Mouse (Mus musculus) left cerebral cortex, postnatal 10 days (tissue): ENCODE measurements around the gene Dpp6. TPM values are rescaled to one million over a fixed set of nuclear protein-coding genes. Genes with fewer than 3 reads are reported as not detected.
A peak's percentile ranks its signal among the peaks of the same experiment; 100 is the strongest.

Source experiments
- DNase-seq, 2 experiments: peaks; one replicate each; pipeline ENCODE4 v3.0.0; 2021 to 2022; ENCODE audit warnings: low spot score in 2 of 2, mixed read lengths in 1 of 2; ENCODE audit errors: extremely low spot score in 1 of 2
- intact Hi-C: fragments of 180-260 bp; cut with DNase I; formaldehyde crosslinking; loops from one replicate; pipeline ENCODE4 v1.15.1; 2025
- total RNA-seq, 2 experiments: library from RNA; stranded (reverse); gene quantifications; 2 replicates each; pipeline ENCODE4 v1.2.3; 2021

Gene Dpp6
- total RNA-seq, 2 experiments from 2014 or later: 180 to 184 TPM

DNA sequence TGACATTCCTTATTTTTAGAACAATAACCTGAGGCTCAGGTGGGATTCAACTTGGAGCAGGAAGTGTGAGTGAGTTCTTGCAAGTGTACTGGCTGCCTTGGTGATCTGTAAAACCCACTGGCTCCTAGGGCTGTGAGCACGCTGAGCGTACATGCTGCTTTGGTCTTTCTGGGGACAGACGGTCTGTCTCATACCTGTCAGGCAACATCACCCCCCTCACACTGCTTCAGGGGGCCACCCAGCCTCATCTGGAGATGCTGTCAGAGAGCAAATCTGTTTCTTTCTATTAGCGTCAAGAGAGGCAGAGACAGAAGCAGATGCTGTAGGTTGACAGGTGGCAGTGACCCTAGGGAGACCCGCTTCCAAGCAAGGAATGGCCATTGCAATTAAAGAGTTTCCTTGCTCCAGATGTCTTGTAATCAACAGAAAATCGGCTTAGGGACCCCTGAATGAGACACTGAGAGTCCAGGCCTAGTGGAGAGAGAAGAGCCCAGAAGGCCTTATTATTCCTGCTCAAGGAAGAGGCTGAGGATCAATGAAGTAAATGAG, 330.5 kb downstream of the Dpp6 start:
- intact Hi-C loops: no loop called here
- no peak for DNase-seq

DNA sequence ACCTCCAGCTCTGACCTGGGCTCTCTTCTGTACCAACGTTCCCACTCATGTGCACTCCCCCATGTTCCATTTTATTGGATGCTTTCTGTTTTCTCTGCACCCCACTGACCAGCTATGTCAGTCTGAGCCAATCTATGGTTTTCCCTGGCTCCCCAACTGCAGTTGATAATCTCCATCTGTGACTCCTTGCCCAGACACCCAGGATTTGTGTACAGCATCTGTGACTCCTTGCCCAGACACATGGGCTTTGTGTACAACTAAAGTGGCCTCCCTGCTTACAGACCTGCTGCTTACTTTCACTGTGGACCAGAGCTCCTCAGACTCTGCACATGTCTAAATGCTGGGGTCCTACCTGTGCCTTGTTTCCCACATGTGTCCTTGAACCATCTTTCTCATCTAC, 334.0 kb downstream of the Dpp6 start:
- intact Hi-C loops: no loop called here
- no peak for DNase-seq

DNA sequence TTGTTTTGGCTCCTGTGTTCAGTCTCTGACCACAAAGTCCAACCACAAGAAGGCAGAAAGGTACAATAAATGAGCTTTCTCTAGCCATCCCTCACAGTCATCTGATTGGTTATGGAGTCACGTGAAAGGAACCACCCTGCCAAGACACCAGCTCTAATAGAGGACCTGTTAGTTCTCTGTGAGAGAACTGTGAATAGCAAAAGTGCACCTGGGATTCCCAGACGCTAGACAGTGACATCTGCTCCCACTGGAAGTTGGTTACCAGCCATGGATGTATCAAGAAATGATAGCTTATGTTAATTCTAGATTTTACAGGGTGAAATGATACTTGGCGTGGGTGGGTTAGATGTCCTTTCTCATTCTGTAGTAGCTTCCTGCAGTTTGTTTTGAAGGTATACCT, 338.7 kb downstream of the Dpp6 start:
- intact Hi-C loops: no loop called here
- no peak for DNase-seq

DNA sequence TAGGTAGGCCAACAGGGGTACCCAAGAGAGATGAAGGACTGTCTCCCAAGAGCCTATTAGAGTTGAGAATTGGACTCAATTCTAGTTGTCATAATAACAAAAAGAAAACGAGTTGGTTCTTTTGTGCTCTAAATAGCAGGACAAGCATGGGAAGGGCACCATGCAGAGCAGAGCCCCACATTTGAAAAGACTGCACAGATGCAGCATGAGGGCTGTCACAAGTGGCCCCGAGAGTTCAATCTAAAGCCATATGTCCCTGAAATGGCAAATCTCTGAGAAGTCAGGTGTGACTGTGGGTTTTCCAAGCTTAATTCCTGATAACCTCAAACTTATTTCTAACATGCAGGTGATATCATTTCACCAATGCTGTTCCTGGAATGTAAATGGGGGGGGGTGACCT, 339.4 kb downstream of the Dpp6 start:
- intact Hi-C loops: no loop called here
- DNase-seq: no peak

GRCm38 (mm10) chr5:27161122-27161645, 344.2 kb downstream of the Dpp6 start:
- intact Hi-C loops: no loop called here
- DNase-seq: no peak

DNA sequence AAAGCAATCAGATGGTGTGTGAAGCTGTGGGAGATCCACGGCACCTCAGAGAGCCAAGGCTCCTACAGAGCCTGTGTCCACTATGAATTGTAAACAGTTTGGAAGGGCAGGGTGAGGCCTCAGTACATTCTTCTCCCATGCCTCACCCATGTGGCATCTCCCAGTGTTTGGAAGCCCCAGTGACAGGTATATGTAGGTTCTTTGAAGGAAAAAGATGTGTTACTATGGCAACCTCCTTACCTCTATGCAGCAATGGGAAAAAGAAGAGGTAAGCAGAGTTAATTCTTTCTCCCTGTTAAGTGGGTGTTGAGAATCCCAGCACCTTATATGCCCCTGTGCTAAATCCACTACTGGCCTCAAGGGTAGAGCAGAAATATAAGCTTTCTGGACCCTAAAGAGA, 351.5 kb downstream of the Dpp6 start:
- intact Hi-C loops: no loop called here
- DNase-seq: no peak

- intact Hi-C loops: no loop called here
- no peak for DNase-seq
These were observed 368.0 kb downstream of the Dpp6 start for GRCm38 (mm10) chr5:27184963-27185362.

GRCm38 (mm10) chr5:27191242-27191969, 374.4 kb downstream of the Dpp6 start:
- intact Hi-C loops: no loop called here
- DNase-seq: no peak

DNA sequence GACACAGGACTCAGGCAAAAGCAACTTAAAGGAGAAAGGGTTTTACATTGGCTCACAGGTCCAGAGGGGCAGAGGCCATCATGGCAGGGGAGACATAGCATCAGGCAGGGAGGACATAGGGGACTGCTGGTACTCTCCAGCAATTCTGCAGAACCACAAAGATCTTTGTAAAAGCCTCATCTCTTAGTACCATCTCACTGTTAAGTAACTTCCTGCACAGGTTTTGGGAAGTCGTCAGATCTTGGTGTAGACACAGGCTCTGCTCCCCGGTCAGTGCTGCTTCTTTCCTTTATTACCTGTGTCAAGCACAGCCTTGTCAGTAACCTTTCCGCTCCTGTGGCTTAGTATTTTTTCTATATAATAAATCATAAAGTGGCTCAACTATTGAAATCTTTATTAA, 377.2 kb downstream of the Dpp6 start:
- intact Hi-C loops: no loop called here
- no peak for DNase-seq

- no peak for DNase-seq
- intact Hi-C loops: no loop called here
These were observed 378.0 kb downstream of the Dpp6 start for GRCm38 (mm10) chr5:27194975-27195374.

GRCm38 (mm10) chr5:27200581-27201341, 383.8 kb downstream of the Dpp6 start:
- peak in 1 of 2 experiments; percentile 19 for DNase-seq
- intact Hi-C loops: loop anchor here (5.0 kb wide), 1 partner anchor 113 kb away; no protein-coding TSS in a partner anchor

DNA sequence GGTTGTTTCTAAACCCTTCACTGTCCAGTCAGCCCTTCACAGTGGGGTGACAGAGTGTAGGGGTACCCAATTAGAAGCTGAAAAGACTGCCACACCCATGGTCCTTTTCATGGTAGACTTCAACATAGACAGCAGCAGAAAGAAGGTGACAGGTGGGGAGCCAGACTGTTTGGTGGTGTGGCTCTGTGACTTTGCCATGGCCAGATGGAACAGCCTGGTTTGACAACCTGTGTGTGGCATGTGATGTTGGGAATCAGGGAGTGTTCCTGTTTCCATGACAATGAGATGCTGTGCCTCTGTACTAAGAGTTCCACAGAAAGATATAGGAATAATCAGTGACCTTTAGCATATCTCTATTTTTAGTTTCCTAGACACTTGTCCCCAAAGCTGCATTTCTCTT, 386.1 kb downstream of the Dpp6 start:
- intact Hi-C loops: loop anchor here (5.0 kb wide), 1 partner anchor 116 kb away; no protein-coding TSS in a partner anchor
- no peak for DNase-seq

DNA sequence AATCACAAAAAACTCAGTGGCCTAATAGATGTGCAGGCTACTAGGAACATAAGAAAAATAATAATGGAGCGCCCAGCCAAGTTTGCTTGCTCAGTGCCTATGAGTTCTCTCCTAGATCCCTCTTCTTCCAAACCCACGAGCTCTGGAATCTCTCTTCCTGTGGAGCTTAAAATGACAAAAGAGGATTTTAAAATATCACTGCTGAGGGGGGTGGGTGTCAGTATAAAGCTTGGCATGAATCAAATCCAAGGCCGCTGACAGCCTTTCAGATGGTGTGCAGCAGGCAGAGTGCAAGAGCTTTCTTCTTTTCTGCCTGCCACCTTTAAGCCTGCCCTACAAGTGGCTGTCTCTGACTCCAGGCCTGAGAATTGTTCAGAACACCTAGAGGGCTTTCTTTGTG, 387.7 kb downstream of the Dpp6 start:
- intact Hi-C loops: loop anchor here (5.0 kb wide), 1 partner anchor 117 kb away; no protein-coding TSS in a partner anchor
- peak in 1 of 2 experiments; percentile 9 for DNase-seq

DNA sequence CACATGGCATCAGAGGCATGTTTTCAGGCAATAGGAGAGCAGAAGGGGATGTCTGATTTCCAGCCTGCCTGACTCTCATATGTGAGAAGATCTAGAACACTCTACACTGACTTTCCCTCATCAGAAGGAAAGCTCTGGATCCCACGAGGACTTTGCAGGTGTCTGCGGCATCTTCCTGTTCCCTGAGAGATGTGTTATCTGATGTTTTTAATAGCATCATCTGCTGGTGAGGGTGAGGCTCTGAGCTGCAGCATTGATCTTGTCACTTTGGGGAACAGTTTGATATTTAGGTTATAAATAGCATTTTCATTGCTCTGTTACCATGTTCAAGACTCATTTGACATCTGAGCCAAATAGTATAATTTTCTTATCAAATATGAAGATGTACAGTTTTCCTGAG, 388.8 kb downstream of the Dpp6 start:
- DNase-seq: no peak
- intact Hi-C loops: no loop called here

GRCm38 (mm10) chr5:27206213-27206612, 389.2 kb downstream of the Dpp6 start:
- DNase-seq: no peak
- intact Hi-C loops: no loop called here

GRCm38 (mm10) chr5:27220116-27220515, 403.1 kb downstream of the Dpp6 start:
- intact Hi-C loops: no loop called here
- no peak for DNase-seq

DNA sequence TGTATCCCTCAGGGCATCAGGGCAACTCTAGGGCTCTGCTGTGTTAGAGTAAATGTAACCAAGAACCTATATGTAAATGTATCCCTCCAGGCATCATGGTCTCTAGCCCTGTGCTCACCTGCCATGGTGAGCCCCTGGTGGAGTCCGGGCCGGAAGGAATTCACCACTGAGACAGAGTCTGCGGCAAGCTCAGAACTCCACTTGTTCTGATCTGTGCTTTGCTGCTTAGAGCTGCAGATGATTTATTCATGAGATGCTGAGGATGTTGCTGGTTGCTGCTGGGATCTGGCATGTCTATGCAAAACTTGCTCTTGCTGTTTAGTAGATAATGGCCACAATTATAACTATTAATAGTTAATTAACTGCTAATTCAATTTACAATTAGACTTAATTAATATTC, 425.1 kb downstream of the Dpp6 start:
- no peak for DNase-seq
- intact Hi-C loops: no loop called here

DNA sequence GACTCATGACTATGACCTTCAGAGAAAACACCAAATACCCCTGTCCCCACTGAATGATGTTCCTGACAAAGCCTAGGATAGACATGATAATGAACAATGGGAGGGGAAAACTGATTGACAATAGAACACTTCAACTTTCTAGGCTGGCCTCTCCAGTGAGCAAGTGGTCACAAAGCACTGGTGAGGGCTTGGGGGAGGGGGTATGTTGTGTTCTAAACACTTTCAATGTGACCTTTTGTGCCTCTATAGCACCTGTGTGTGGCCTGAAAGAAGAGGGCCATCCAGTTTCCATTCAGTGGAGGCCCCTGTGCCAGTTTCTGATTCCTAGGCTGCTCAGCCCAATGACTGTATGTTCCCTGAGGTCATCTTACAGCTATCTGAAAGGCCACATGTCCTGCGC, 426.2 kb downstream of the Dpp6 start:
- no peak for DNase-seq
- intact Hi-C loops: no loop called here

DNA sequence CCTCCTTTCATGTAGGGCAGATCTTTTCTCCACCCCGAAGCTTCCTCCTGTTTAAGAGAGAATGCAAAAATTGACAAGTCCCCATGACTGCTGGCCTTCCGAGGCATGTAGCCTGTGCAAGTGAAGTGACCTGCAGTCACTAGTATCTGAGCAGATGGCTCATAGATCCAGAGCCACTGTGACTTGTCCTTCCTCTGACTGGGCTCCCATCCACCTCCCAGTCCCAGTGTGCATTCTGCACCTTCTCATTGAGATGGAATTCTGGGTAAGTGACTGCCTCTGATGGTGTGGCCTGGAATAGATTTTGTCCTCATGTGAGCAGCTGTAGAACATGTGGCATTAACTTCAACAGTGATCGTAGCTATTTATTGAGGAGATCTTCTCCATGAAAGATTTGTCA, 430.8 kb downstream of the Dpp6 start:
- DNase-seq: no peak
- intact Hi-C loops: no loop called here

DNA sequence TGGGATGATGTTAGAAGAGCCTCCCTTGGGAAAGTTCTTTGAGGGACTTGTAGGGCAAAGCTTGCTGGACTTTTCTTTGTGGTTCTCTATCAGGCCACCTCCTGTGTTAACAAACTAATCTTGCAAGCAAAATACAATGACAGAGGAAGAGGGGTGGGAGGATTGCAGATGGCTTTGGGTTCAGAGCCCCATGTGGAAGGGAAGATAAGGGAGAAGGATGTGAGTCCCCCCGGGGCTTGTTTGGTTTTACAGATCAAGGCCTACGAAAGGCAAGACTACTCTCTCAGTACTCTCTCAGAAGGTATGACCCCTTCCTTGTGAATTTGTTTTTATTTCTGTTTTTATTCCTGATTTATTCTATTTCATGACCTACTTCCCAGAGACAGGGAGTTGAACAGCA, 431.7 kb downstream of the Dpp6 start:
- no peak for DNase-seq
- intact Hi-C loops: no loop called here
